Mouse (Mus musculus): ENCODE measurements around the gene Arhgef1. TPM values are rescaled to one million over a fixed set of nuclear protein-coding genes. Genes with fewer than 3 reads are reported as not detected.

Gene Arhgef1
- polyA plus RNA-seq, 1 experiment from 2014 or later: 74.4 TPM

- ATAC-seq (replicated peaks): no peak
- no peak overlapping the region for H3K4me3 ChIP-seq
- H3K27me3 ChIP-seq: no peaks in the 10 kb centered on the region
- H3K4me2 ChIP-seq (replicated peaks): no peak overlapping the region
- H3K9ac ChIP-seq (replicated peaks): no peak overlapping the region
- WGBS: 81% methylated on average over 5 of the region's 5 CpGs
- H3K4me1 ChIP-seq: peaks cover 18% of the 10 kb centered on the region
- peaks cover 17% of the 10 kb centered on the region for H3K36me3 ChIP-seq
- no peaks in the 10 kb centered on the region for H3K9me3 ChIP-seq
- no peak overlapping the region for H3K27ac ChIP-seq (replicated peaks)
Measured at GRCm38 (mm10) chr7:24973902-24974301, 71.2 kb downstream of the Arhgef1 start.

- H3K4me1 ChIP-seq: peaks cover 14% of the 10 kb centered on the region
- H3K27ac ChIP-seq (replicated peaks): no peak overlapping the region
- peaks cover 28% of the 10 kb centered on the region for H3K36me3 ChIP-seq
- ATAC-seq (replicated peaks): no peak
- no peak overlapping the region for H3K9ac ChIP-seq (replicated peaks)
- no peak overlapping the region for H3K4me3 ChIP-seq
- 30% methylated on average over 9 of the region's 9 CpGs for WGBS
- no peaks in the 10 kb centered on the region for H3K9me3 ChIP-seq
- no peaks in the 10 kb centered on the region for H3K27me3 ChIP-seq
- H3K4me2 ChIP-seq (replicated peaks): no peak overlapping the region
Measured at GRCm38 (mm10) chr7:24974893-24975595, 72.3 kb downstream of the Arhgef1 start.

Small RNA genes lying within 50 kb of the gene (microRNA-seq; reads per million reads assigned to microRNA genes)
- gene Mir7046: not detected

Other genes starting within 250 kb of the Arhgef1 start
- gene Tex101, start 226.2 kb upstream of the Arhgef1 start, polyA plus RNA-seq (2015; fragmentation: Nextera tagmentation; extraction: Ambion mirVana): not detected in 2 replicates
- gene BC049730, start 193.7 kb upstream of the Arhgef1 start, polyA plus RNA-seq (2015; fragmentation: Nextera tagmentation; extraction: Ambion mirVana): not detected in 2 replicates
- not detected in 2 replicates for gene Gm4763, start 176.0 kb upstream of the Arhgef1 start, polyA plus RNA-seq (2015; fragmentation: Nextera tagmentation; extraction: Ambion mirVana)
- gene Cd177, start 142.6 kb upstream of the Arhgef1 start, polyA plus RNA-seq (2015; fragmentation: Nextera tagmentation; extraction: Ambion mirVana): 0.31 TPM in 1 of 2 replicates, not detected in the other
- not detected in 2 replicates for gene Ceacam10, start 125.7 kb upstream of the Arhgef1 start, polyA plus RNA-seq (2015; fragmentation: Nextera tagmentation; extraction: Ambion mirVana)
- 27.2 and 27.9 TPM in 2 replicates for gene Gm9844, start 40.7 kb upstream of the Arhgef1 start, polyA plus RNA-seq (2015; fragmentation: Nextera tagmentation; extraction: Ambion mirVana)
- not detected in 2 replicates for gene Lypd4, start 33.0 kb upstream of the Arhgef1 start, polyA plus RNA-seq (2015; fragmentation: Nextera tagmentation; extraction: Ambion mirVana)
- gene Dmrtc2, start 32.9 kb upstream of the Arhgef1 start, polyA plus RNA-seq (2015; fragmentation: Nextera tagmentation; extraction: Ambion mirVana): not detected in 2 replicates
- gene Rps19, start 18.5 kb upstream of the Arhgef1 start, polyA plus RNA-seq (2015; fragmentation: Nextera tagmentation; extraction: Ambion mirVana): 1,460 and 1,591 TPM in 2 replicates
- gene Cd79a, start 5.5 kb upstream of the Arhgef1 start, polyA plus RNA-seq (2015; fragmentation: Nextera tagmentation; extraction: Ambion mirVana): 0.20 and 0.34 TPM in 2 replicates
- 0.22 and 1.3 TPM in 2 replicates for gene Gm4881, start 41.6 kb downstream of the Arhgef1 start, polyA plus RNA-seq (2015; fragmentation: Nextera tagmentation; extraction: Ambion mirVana)
- 195 and 196 TPM in 2 replicates for gene Rabac1, start 69.8 kb downstream of the Arhgef1 start, polyA plus RNA-seq (2015; fragmentation: Nextera tagmentation; extraction: Ambion mirVana)
- 181 and 191 TPM in 2 replicates for gene Atp1a3, start 103.0 kb downstream of the Arhgef1 start, polyA plus RNA-seq (2015; fragmentation: Nextera tagmentation; extraction: Ambion mirVana)
- 15.9 and 17.1 TPM in 2 replicates for gene Grik5, start 169.4 kb downstream of the Arhgef1 start, polyA plus RNA-seq (2015; fragmentation: Nextera tagmentation; extraction: Ambion mirVana)
- gene Zfp574, start 169.7 kb downstream of the Arhgef1 start, polyA plus RNA-seq (2015; fragmentation: Nextera tagmentation; extraction: Ambion mirVana): 35.8 and 40.8 TPM in 2 replicates

Measured in forebrain, embryonic 15.5 days (tissue).